Mouse (Mus musculus) neural tube, postnatal 0 days (tissue): Measurements from ENCODE around the gene Itch. TPM values are rescaled to one million over a fixed set of nuclear protein-coding genes. Genes with fewer than 3 reads are reported as not detected.

Experiments
- polyA plus RNA-seq: library from polyadenylated mRNA; unstranded; fragments of >200 nt; fragmentation: Nextera tagmentation; extraction: Ambion mirVana; gene quantifications from 2 replicates; pipeline ENCODE4 v1.2.1, GENCODE M21; 2015

Gene Itch
- polyA plus RNA-seq, result 24.5 and 30.5 TPM in 2 replicates

GRCm38 (mm10) chr2:155133011-155133976, at the start of gene Itch:
TSS of gene Itch (plus strand) at chr2:155133509.

DNA sequence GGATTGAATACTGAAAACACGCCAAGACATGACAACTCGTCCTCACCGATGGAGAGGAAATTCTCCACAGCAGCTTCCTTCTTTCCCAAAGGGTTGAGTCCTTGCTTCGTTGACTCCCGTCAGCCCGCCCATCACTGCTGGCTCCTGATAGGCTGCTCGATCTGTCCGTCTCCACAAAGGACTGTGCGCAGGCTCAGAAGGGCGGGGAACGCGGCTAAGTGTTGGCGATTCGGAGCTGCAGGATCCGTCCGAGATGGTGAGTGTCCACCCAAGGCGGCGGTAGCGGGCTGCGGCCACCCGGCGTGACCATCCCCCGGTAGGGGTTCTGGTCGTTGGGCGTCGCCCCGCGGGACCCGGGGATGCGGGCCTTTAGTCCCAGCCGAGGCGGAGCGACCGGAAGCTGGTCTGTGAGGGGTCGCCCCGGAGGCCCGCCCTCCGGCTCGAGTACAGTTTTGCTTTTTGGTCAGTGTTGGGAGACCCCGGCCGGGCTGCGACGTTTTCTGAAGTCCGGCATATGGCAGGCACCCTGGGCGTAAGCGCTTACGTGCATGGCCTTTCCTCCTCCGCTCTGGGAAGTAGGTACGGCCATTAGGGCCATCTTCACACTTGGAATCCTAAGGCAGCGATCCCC, 103.2 kb downstream of the Itch start, which contains the start of gene Dynlrb1:
Dynlrb1 (plus strand) TSS at position 172 of the 631 bp plus-strand sequence.

GRCm38 (mm10) chr2:155276195-155276594, 142.9 kb downstream of the Itch start, which contains the start of gene Map1lc3a:
TSS of gene Map1lc3a (plus strand) at chr2:155276297.

Other genes starting within 250 kb of the Itch start
- 77.3 and 83.2 TPM in 2 replicates for gene Eif2s2, start 240.6 kb upstream of the Itch start, polyA plus RNA-seq
- 0.09 TPM in 1 of 2 replicates, not detected in the other for gene Gm14226, start 115.2 kb upstream of the Itch start, polyA plus RNA-seq
- gene Ahcy, start 59.0 kb upstream of the Itch start, polyA plus RNA-seq, result 22.3 and 27.8 TPM in 2 replicates
- gene Dynlrb1, start 103.0 kb downstream of the Itch start, polyA plus RNA-seq, result 810 and 862 TPM in 2 replicates
- gene Map1lc3a, start 142.8 kb downstream of the Itch start, polyA plus RNA-seq, result 1,007 and 1,009 TPM in 2 replicates
- 55.0 and 57.1 TPM in 2 replicates for gene Pigu, start 223.9 kb downstream of the Itch start, polyA plus RNA-seq
- gene Trp53inp2, start 247.6 kb downstream of the Itch start, polyA plus RNA-seq, result 52.4 and 62.9 TPM in 2 replicates